Mouse (Mus musculus) heart, embryonic 12.5 days (tissue): ENCODE measurements around the gene 1700029J07Rik. TPM values are rescaled to one million over a fixed set of nuclear protein-coding genes. Genes with fewer than 3 reads are reported as not detected.

Experiments
- ATAC-seq: fragments of 200-750 bp; cut with Nextera tagmentation; 2 replicates; pipeline ENCODE4 v1.8.0; 2017; ENCODE audit warnings: moderate TSS enrichment, moderate library complexity; ENCODE audit not compliant: insufficient number of reproducible peaks, low FRiP score
- H3K27ac ChIP-seq: fragments of 300-500 bp; sonication (generic); 2 replicates; pipeline ENCODE4 v1.5.1; 2016; ENCODE audit warnings: mild to moderate bottlenecking, moderate library complexity; ENCODE audit not compliant: poor library complexity, severe bottlenecking
- H3K27me3 ChIP-seq: fragments of 300-500 bp; sonication (generic); replicated peaks from 2 replicates; pipeline ENCODE4 v1.6.1; 2016; ENCODE audit warnings: mild to moderate bottlenecking, moderate library complexity
- H3K36me3 ChIP-seq: fragments of 300-500 bp; sonication (generic); 2 replicates; pipeline ENCODE4 v1.6.1; 2016; ENCODE audit warnings: mild to moderate bottlenecking, moderate library complexity
- H3K4me1 ChIP-seq: fragments of 300-500 bp; sonication (generic); replicated peaks from 2 replicates; pipeline ENCODE4 v1.6.1; 2016; ENCODE audit warnings: mild to moderate bottlenecking
- H3K4me2 ChIP-seq: fragments of 300-500 bp; sonication (generic); 2 replicates; pipeline ENCODE4 v1.6.1; 2016; ENCODE audit warnings: mild to moderate bottlenecking, moderate library complexity
- H3K4me3 ChIP-seq: fragments of 300-500 bp; sonication (generic); 2 replicates; pipeline ENCODE4 v1.5.1; 2016; ENCODE audit warnings: mild to moderate bottlenecking
- H3K9ac ChIP-seq: fragments of 300-500 bp; sonication (generic); 2 replicates; pipeline ENCODE4 v1.6.1; 2016; ENCODE audit warnings: mild to moderate bottlenecking, moderate library complexity
- H3K9me3 ChIP-seq: fragments of 300-500 bp; sonication (generic); replicated peaks from 2 replicates; pipeline ENCODE4 v1.6.1; 2016; ENCODE audit warnings: mild to moderate bottlenecking, moderate library complexity
- WGBS: fragments of 180-500 bp; shearing (Covaris S2); methylation state at CpG from one replicate; pipeline ENCODE4 v1.1.7; 2016; 5-methylcytosine and 5-hydroxymethylcytosine counted together
- polyA plus RNA-seq: library from polyadenylated mRNA; unstranded; fragments of >200 nt; fragmentation: Nextera tagmentation; extraction: Ambion mirVana; gene quantifications from 2 replicates; pipeline ENCODE4 v1.2.1, GENCODE M21; 2016

The 1700029J07Rik gene
- polyA plus RNA-seq, 1 experiment from 2014 or later: 2.5 TPM

DNA sequence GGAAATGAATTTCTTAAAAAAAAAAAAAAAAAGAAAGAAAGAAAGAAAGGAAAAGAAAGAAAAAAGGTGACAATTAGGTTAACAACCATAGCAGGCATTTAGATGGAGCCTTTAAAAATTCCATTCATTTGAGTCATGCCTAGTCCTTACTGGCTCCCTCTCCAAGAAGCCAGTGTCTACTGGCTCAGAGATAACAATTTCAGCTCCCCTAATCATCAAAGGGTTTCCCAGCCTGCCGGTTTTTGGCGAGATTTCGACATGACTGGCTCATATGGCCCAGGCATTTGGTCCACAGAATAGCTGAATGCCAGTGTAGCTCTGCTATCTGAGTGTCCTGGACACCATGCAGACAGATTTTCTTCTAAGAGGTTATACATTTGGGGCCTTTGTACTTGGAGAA is 71.4 kb downstream of the 1700029J07Rik start:
- peak overlapping the region; percentile 71 for H3K27ac ChIP-seq
- peaks cover 31% of the 10 kb centered on the region for H3K4me1 ChIP-seq
- no peak overlapping the region for H3K9ac ChIP-seq
- 0% methylated on average over 3 of the region's 3 CpGs for WGBS
- H3K27me3 ChIP-seq: no peaks in the 10 kb centered on the region
- H3K4me2 ChIP-seq: no peak overlapping the region
- H3K36me3 ChIP-seq: peaks cover 48% of the 10 kb centered on the region
- ATAC-seq: peak; percentile 72; the same call in 1 of the 2 replicates
- no peak overlapping the region for H3K4me3 ChIP-seq
- no peaks in the 10 kb centered on the region for H3K9me3 ChIP-seq

Other genes with a start within 250 kb of the 1700029J07Rik start
- 336 and 344 TPM in 2 replicates for gene Pdlim3, start 89.8 kb downstream of the 1700029J07Rik start, polyA plus RNA-seq
- 0.06 and 0.20 TPM in 2 replicates for gene Ccdc110, start 40.6 kb downstream of the 1700029J07Rik start, polyA plus RNA-seq
- 52.4 and 63.7 TPM in 2 replicates for gene Ufsp2, start 276 bp upstream of the 1700029J07Rik start, polyA plus RNA-seq
- gene Lrp2bp, start 24.1 kb upstream of the 1700029J07Rik start, polyA plus RNA-seq: 0.85 and 1.0 TPM in 2 replicates
- gene Ankrd37, start 30.5 kb upstream of the 1700029J07Rik start, polyA plus RNA-seq: 13.4 and 15.9 TPM in 2 replicates
- 21.4 and 22.6 TPM in 2 replicates for gene Cfap97, start 176.5 kb upstream of the 1700029J07Rik start, polyA plus RNA-seq
- 5.8 and 6.3 TPM in 2 replicates for gene Snx25, start 176.9 kb upstream of the 1700029J07Rik start, polyA plus RNA-seq
- 1,672 and 1,682 TPM in 2 replicates for gene Slc25a4, start 236.0 kb upstream of the 1700029J07Rik start, polyA plus RNA-seq